Mouse (Mus musculus) c-Kit-positive CD71-positive TER-119-positive erythroid progenitor cells, embryonic 14.5 days (primary cell): Measurements from ENCODE around the gene Gm5868.
"Not testable (repeated sequence)": the region's sequence is repeated elsewhere in the genome, so short reads cannot be mapped to it uniquely, and the experiment has no call there.

ENCODE experiments used
- DNase-seq: peaks from one replicate; pipeline ENCODE4 v3.0.0-alpha.2; 2013; ENCODE audit warnings: low spot score

Gm5868 gene

GRCm38 (mm10) chr5:72587192-72587681 is at the start of gene Gm5868:
TSS of gene Gm5868 (minus strand) at chr5:72587551.
- no peak for DNase-seq

GRCm38 (mm10) chr5:72636576-72636975 is 49.2 kb upstream of the Gm5868 start:
- no peak for DNase-seq

DNA sequence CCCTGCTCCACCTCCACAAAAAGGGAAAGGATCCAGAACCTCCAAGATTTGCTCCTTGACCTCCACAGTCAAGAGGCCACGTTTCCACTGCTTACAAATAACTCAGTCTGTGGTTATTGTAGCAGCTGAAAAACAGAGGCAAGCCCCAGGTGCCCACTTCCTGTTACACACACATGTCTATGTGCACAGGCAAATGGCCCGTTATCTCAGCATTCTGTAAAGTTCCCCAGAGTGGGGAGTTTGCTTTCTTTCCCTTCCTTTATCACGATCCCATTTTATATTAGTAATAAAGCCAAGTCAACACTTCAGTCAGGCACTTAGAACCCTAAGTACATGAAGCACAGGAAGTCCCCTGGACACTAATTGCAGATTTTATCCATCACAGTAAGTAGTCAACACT is 48.8 kb upstream of the Gm5868 start:
- no peak for DNase-seq

DNA sequence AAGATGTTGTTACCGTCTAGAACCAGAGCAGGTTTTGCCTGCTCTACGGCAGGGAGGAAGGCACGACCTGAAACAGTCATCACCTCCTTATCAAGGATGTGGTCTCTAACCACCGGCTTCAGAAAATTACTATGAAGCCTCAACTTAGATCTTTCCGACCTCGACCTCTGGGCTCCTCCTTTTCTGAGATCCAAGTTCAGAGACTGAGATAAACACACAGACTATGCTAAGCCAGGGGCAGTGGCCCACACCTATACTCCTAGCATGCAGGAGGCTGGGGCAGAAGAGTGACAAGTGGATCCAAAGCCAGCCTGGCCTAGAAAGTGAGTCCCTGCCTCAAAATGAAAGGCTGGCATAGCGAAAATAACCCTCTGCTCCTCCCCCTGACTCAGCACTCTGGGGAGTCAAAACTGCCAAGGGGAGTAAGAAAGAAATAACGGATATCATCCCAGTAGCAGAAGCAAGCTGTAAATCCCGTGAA is 47.5 kb upstream of the Gm5868 start:
- DNase-seq = no peak

DNA sequence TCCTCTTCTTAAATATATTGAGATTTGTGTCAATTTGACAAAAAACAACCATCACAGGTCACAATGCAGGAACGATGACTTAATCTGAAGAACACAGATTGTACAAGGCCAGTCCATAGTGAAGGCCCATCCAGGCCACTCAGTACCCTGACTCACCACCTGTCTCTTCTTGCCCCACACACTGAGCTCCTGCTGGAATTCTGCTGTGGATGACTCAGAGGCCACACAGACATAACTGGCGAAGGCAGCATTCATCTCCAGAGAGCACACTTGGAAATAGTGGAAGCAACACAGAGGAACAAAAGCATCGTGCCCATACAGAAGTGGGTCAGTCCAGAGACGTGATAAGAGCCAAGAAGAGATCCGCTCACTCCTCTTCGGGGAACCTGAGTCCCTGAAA is 42.7 kb upstream of the Gm5868 start:
- DNase-seq = no peak

- DNase-seq = no peak
These were observed 33.7 kb upstream of the Gm5868 start for GRCm38 (mm10) chr5:72621022-72621421.

GRCm38 (mm10) chr5:72617413-72617812 is 30.1 kb upstream of the Gm5868 start:
- DNase-seq = no peak

DNA sequence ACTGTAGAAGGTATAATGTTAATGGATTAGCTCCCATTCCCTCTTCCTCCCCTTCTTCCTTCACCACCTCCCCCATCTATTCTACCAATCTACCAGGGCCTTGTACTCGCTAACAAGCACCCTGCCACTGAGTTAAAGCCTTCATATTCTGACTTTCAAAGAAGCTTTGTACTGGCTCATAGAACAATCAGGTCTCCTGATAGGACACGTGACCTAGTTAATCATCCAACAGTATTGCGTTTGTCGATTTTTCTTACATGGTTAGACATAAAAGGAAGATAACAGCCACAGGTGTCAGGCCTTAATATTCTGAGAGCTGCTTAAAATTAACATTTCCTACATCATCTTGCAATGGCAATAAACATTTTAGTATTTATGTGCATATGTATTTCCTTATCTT is 15.8 kb upstream of the Gm5868 start:
- DNase-seq = no peak

DNA sequence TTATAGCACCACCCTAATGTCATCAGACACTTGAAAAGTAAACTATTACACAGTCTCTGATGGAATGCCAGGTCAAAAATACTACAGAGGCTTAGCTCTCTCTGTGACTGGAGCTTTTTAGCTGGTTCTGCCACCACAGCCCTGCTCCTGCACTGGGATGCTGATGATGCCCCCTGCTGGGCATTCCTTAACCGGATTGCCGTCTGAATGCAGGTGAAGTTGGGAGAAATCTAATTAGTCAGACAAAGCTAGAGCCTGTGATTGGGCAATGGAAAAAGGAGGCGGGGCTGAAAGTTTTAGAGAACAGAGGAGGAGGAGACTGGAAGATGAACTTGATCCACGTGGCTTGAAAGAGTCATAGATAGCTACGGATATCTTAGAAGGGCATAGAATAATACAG is 13.7 kb upstream of the Gm5868 start:
- DNase-seq = peak; percentile 27

- DNase-seq = not testable (repeated sequence)
These were observed 622 bp downstream of the Gm5868 start for GRCm38 (mm10) chr5:72586667-72587191.

DNA sequence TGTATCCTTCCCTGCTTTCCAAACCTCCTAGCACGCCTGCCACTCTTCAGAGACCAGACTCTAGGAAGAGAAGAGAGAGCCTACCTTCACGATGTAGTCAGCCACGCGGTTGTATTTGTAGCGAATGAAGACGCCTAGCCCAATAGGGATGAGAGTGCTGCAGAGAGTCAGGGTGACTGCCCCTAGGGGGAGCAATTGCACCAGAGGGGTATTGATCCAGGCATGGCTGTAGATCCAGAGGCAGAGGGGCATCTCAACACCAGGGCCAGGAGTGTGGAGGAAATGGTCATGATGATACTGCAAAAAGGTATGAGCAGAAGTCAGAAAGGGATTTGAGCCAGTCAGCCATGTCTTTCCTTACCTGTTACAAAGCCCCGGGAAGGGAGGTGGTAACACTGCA is 1.2 kb downstream of the Gm5868 start:
- not testable (repeated sequence) for DNase-seq

DNA sequence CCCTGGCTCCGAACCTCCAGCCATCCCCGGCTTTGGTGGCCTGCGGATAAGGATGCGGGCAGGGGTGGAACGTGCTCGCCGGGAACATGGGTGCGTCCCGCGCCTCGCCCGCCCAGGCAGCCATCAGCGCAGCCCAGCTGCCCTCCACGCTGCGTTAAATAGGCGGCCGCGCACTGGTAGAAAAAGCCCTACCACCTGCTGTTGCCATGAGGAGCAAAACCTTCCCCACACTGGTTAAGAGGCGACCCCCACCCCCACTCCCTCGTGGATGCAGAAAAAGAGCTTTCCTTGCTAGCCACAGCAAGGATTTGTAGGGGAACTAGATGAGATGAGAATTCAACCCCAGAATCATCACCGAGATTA is 6.4 kb downstream of the Gm5868 start, which contains the start of gene Zar1:
Zar1 (minus strand) TSS at position 285 of the 363 bp plus-strand sequence.
- DNase-seq = not testable (repeated sequence)

DNA sequence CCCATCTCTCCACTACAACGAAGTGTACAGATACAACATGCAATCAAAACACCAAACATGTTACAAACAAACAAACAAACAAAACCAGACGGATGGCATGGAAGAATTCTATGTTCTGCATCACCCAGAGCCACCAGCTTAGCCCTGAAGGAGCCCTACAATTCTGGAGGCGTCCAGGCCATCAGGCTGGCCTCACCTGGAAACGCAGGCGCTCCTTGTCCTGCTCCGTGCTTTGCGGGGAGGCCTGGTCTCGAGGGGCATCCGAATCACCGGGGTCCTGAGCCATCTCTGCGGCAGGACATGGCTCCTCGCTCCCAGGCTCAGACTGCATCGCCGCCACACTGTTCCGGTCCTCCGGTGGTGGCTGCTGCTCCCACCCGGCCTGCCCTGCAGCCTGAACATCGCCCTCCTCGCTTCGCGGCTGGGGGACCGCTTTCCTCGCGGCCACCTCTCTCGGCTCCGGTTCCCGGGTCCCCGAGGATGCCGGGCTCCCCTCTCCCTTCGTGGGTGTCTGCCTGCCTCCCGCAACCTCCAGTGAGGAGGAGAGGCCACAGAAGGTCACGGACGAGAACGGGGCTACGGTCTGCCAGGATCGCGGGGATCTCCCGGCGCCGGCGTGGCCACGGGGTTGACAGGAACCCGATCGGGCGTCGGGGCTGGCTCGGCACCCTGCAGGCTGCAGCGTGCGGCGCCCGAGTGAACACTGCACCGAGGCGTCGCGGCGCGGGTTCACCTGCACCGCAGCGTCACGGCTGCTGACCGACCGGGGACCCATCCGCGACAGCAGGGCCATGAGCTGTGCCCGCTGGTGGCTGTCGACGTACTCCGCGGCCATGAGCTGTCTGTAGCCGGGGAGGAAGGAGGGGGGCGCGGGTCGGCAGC is 7.0 kb downstream of the Gm5868 start:
- DNase-seq = not testable (repeated sequence)

GRCm38 (mm10) chr5:72579599-72579998 is 7.8 kb downstream of the Gm5868 start:
- not testable (repeated sequence) for DNase-seq

DNA sequence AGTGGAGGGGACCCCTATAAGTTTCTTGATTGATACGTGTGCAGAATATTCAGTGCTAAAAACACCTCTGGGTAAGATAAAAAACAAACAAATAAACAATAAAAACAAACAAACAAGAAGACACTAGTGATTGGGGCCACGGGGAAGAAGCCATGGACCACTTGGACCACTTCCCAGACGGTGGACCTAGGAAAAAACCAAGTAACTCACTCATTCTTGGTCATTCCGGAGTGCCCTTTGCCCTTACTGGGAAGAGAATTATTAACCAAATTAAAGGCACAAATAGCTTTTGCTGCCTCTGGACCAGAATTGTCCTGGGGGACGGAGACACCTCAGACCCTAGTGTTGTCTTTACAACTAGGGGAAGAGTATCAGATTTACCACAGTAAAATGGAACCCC is 21.7 kb downstream of the Gm5868 start:
- DNase-seq = no peak

DNA sequence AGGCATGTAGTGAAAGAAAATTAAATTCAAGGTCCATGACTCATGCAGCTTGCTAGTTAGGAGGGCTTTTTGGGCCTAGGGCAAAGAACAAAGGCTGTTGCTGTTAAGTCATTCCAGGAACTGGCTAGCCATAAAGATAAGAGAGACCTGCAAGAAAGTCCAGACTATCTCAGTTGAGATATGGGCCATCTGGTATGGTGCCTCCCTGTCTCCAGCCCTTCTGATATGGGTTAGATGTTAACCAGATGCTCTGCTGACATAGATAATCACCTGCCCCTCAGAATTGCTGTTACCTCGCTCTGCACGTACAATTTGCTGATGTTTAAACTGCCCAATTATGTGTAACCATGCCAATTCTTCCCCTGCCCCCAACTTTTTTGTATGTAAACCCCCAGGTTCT is 24.2 kb downstream of the Gm5868 start:
- not testable (repeated sequence) for DNase-seq

DNA sequence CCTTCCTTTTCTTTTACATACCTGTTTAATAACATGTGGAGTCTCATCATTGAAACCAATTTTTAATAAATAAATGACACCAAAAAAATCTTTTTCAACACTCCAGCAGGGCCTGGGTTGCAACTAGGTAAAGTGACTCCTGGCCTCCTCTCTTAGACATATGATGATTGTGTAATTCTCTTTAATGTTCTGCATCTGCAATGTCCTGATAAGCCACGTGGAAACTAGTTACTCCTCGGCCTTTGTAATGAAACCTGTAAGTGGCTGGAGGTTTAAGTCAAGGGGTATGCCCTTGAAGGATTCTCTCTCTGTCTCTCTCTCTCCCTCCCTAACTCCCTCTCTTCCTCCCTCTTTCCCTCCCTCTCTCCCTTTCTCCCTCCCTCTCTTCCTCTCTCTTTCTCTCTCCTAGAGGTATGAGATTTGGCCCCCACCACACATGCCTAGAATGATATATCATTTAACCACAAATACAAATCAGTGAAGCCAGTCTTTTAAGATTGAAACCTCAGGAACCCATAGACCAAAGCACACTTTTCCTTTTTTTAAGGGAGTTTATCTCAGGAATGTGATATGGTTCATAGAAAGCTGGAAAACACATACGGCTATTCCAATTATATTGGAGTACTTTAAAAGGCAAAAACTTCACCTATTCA is 26.2 kb downstream of the Gm5868 start:
- DNase-seq = peak; percentile 36

DNA sequence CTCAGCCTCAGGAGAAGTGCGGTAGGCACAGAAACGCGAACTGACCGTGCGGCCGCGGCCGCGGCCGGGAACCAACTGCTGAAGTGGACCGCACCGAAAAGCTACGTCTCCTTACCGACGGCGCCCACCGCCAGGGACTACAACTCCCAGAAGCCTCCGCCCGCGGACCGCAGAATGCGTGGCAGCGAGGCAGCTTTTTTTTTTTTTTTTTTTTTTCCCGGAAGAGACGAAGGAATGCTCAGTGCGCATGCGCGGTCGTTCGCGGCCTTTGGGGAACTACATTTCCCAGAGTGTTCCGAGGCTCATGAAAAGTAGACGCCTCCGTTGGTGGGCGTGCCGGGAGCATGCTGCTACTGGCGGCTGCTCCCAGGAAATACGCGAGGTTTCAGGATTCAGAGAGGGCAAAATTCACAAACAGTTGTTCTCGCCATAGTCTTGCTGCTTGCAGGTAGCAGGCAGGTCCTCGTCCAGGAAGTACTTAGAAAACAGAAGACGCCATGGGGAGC is 27.8 kb downstream of the Gm5868 start, which contains the start of gene Nfxl1:
Nfxl1 (minus strand) TSS at position 141 of the 506 bp plus-strand sequence.
- DNase-seq = peak; percentile 98

DNA sequence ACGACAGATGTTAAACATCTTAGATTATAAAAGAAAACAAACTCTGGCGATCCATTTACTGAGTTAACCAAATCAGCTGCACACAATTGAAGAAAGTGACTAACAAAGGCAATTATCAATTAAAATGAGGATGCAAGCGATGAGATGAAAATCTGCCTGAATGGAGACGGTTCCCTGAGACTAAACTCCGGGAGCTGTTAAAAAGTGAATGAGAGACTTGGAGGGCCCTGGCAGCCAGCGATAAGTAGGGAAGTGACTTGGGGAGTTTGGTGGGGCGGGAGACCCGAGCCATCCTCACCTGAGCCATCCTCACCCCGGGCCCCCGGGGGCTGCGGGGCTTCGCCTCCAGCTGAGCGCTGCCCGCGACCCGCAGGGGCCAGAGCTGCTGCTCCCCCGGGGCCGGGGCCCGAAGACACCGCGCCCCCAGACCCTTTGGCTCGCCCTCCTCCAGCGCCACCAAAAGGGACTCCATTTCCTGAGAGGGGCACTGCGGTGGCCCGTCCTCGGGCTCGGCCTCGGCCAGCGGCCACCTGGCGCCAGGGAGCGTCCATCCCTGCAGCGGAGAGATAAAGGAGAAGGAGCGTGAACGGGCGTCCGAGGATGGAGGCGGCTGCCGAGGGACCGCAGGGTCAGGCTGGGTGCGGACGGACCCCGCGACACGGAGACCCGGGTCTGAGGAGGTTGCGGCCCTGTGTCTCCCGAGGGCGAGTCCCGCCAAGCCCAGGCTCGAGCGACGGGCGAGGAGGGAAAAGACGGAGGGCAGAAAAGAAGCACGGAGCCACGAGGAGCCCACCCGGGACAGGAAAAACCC is 28.4 kb downstream of the Gm5868 start:
- DNase-seq = peak; percentile 23

DNA sequence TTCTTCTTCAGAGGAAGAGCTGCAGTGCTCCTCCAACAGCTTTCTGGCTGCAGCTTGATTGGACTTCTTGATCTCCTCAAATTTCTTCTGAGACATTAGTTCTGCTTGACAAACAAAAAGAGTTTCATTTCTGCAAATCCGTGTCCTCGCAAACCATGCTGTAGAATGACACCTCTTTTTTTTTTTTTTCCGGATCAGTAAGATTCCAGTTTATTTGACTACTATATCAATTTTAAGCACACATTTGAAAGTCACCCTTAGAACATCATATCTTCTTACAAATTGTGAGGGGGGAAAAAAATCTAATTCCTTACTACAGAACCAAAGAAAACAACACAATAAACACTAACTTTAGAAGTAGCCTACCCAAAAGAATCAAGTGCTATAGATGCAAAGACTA is 31.1 kb downstream of the Gm5868 start:
- no peak for DNase-seq

DNA sequence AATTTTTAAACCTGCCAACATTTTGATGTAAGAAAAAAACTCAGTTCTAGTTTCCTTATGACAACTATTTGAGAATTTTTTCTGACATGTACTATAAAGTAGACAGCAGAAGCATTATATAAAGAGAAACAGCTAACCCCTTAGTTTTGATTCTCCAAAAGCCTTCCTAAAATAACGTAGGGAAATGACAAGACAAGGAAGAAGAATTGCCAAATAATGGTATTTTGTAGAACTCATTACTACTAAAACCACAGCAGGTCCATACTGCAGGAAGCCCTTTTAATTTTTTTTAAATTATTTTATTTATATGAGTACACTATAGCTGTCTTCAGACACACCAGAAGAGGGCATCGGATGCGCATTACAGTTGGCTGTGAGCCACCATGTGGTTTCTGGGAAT is 36.1 kb downstream of the Gm5868 start:
- no peak for DNase-seq
